Mouse (Mus musculus): ENCODE measurements around the gene Chuk.

GRCm38 (mm10) chr19:44074986-44075385 lies 32.3 kb downstream of the Chuk start:
- no peak for TF ChIP-seq CTCF (IDR thresholded peaks at IDR 0.05; ENCODE audit: low read depth)
- TF ChIP-seq EP300 (IDR thresholded peaks at IDR 0.05; ENCODE audit: low read depth): no peak
